In the genomic region with DNA sequence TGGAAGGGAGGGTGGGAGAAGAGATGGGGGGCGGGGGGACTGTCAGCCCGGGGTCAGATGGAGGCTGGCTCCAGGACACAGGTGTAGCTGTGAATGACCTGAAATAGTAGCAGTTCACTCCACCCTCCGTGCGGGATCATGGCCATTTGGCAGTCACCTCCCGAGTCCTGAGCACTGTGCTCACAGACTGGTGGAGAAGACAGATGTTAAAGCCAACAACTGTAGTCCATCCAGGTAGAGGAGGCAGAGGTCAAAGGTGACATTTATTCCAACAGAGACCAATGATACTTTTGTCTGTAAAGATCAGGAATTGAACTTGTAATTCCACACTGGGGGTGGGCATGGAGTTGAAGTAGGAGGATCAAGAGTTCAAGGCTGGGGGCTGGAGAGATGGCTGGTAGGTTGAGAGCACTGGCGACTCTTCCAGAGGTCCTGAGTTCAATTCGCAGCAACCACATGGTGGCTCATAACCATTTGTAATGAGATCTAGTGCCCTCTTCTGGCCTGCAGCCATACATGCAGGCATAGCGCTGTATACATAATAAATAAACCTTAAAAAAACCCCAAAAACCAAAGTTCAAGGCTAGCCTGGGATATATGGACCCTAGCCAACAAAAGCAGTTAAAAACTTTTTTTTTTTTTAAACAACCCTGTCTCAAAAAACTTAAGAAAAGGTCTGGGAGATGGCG, we compare ENCODE assay signal across 17 mouse cellular contexts. TPM values are rescaled to one million over a fixed set of nuclear protein-coding genes. Genes with fewer than 3 reads are reported as not detected.
DNase-seq lines count a peak whose midpoint lies in the region; ATAC-seq and TF ChIP-seq lines count a peak whose summit lies in the region.
"Had no signal": no experiment of that assay in that cellular context is flagged by ENCODE, and none has a peak within 500 bp of the region (broad histone marks: within the 10 kb centered on the region; RNA-seq: fewer than 3 reads in every experiment).

No protein-coding gene starts in this region.

- H3K79me2 ChIP-seq in heart, adult 2 months (replicated peaks; ENCODE audit: control insufficient read depth, insufficient read depth, low read length) = no peaks in the 10 kb centered on the region

- no peaks in the 10 kb centered on the region for H3K36me3 ChIP-seq in heart, adult 2 months (ENCODE audit: control insufficient read depth, insufficient read depth, low read length)
- peaks cover 51% of the 10 kb centered on the region for H3K36me3 ChIP-seq in heart, embryonic 12.5 days
- peaks cover 38% of the 10 kb centered on the region for H3K36me3 ChIP-seq in liver, postnatal 0 days (replicated peaks; ENCODE audit: insufficient read depth, low read length)
- peaks cover 10% of the 10 kb centered on the region; the same call in 1 of the 2 replicates for H3K36me3 ChIP-seq in liver, embryonic 11.5 days (ENCODE audit: control insufficient read depth, insufficient read depth, low read length)

- no peak for DNase-seq in heart, adult 2 months
- no peak for DNase-seq in liver, postnatal 0 days
- no peak for DNase-seq in liver, embryonic 11.5 days (ENCODE audit: low spot score)
- DNase-seq in 416B (ENCODE audit: low read depth) (peak; percentile 45), R1 (ENCODE audit: low read depth, low spot score) (peak; percentile 47)
- DNase-seq in thymus, postnatal 0 days (ENCODE audit: low spot score) = no peak
- DNase-seq: cerebellum, adult 8-10 months; heart, adult 11 months; kidney, adult 11 months; kidney, postnatal 36 days; layer of hippocampus, postnatal 36 days; thymus, postnatal 25 days had no signal

- intact Hi-C loops in heart, adult 2 months (cut with DNase I) = no loop called here

- H3K4me1 ChIP-seq in heart, adult 2 months (ENCODE audit: control insufficient read depth, insufficient read depth, low read length) = no peaks in the 10 kb centered on the region
- H3K4me1 ChIP-seq in heart, embryonic 12.5 days (replicated peaks) = peaks cover 6% of the 10 kb centered on the region; the same call in 1 of the 2 replicates
- peaks cover 6% of the 10 kb centered on the region; the same call in 1 of the 2 replicates for H3K4me1 ChIP-seq in liver, postnatal 0 days (ENCODE audit: insufficient read depth)
- H3K4me1 ChIP-seq in liver, embryonic 11.5 days (replicated peaks; ENCODE audit: control insufficient read depth, insufficient read depth, low read length) = no peaks in the 10 kb centered on the region
- H3K4me1 ChIP-seq: hindbrain, embryonic 13.5 days; lung, embryonic 15.5 days had no signal

- WGBS in heart, adult 2 months = 91% methylated on average over 9 of the region's 9 CpGs
- WGBS in heart, embryonic 12.5 days = 92% methylated on average over 9 of the region's 9 CpGs
- 85% methylated on average over 9 of the region's 9 CpGs for WGBS in liver, postnatal 0 days (ENCODE audit: insufficient replicate concordance)
- 88% methylated on average over 9 of the region's 9 CpGs for WGBS in liver, embryonic 11.5 days

- no peak for TF ChIP-seq EP300 in heart, adult 2 months (IDR thresholded peaks at IDR 0.05; ENCODE audit: insufficient read depth, low read depth, low read length)
- no peak for TF ChIP-seq EP300 in liver, postnatal 0 days (IDR thresholded peaks at IDR 0.05; ENCODE audit: low read depth)

- TF ChIP-seq CTCF in heart, adult 2 months (IDR thresholded peaks at IDR 0.05) = peak; percentile 44
- TF ChIP-seq CTCF in liver, postnatal 0 days (IDR thresholded peaks at IDR 0.05; ENCODE audit: low read depth) = peak; percentile 47

- no peaks in the 10 kb centered on the region for H3K27me3 ChIP-seq in heart, adult 2 months (ENCODE audit: control insufficient read depth, insufficient read depth, low read length)
- no peaks in the 10 kb centered on the region for H3K27me3 ChIP-seq in heart, embryonic 12.5 days (replicated peaks)
- no peaks in the 10 kb centered on the region for H3K27me3 ChIP-seq in liver, postnatal 0 days (ENCODE audit: insufficient read depth, low read length)
- no peaks in the 10 kb centered on the region for H3K27me3 ChIP-seq in liver, embryonic 11.5 days (replicated peaks; ENCODE audit: control insufficient read depth, insufficient read depth, low read length)
- H3K27me3 ChIP-seq: hindbrain, embryonic 13.5 days; lung, embryonic 15.5 days; Patski had no signal

- TF ChIP-seq POLR2A in heart, adult 2 months (IDR thresholded peaks at IDR 0.05; ENCODE audit: insufficient read depth, low read depth, low read length) = no peak

- no peak overlapping the region for H3K4me2 ChIP-seq in heart, embryonic 12.5 days
- H3K4me2 ChIP-seq in liver, postnatal 0 days (ENCODE audit: low read depth, low read length) = no peak overlapping the region
- no peak overlapping the region for H3K4me2 ChIP-seq in liver, embryonic 11.5 days
- H3K4me2 ChIP-seq: hindbrain, embryonic 13.5 days; lung, embryonic 15.5 days had no signal

- no peaks in the 10 kb centered on the region for H3K9me3 ChIP-seq in heart, embryonic 12.5 days (replicated peaks)
- no peaks in the 10 kb centered on the region for H3K9me3 ChIP-seq in liver, postnatal 0 days (ENCODE audit: low read length)
- no peaks in the 10 kb centered on the region for H3K9me3 ChIP-seq in liver, embryonic 11.5 days (ENCODE audit: control insufficient read depth, low read length)
- H3K9me3 ChIP-seq: forebrain, embryonic 10.5 days; hindbrain, embryonic 13.5 days; lung, embryonic 15.5 days had no signal

- no peak for ATAC-seq in heart, embryonic 12.5 days (ENCODE audit: insufficient number of reproducible peaks, low FRiP score)
- ATAC-seq in liver, postnatal 0 days = no peak
- ATAC-seq in liver, embryonic 11.5 days (replicated peaks; ENCODE audit: low FRiP score) = no peak
- ATAC-seq: Patski had no signal

- no peak overlapping the region for H3K9ac ChIP-seq in heart, adult 2 months (ENCODE audit: low read depth, low read length)
- H3K9ac ChIP-seq in heart, embryonic 12.5 days = no peak overlapping the region
- H3K9ac ChIP-seq in liver, postnatal 0 days (replicated peaks) = no peak overlapping the region
- no peak overlapping the region for H3K9ac ChIP-seq in liver, embryonic 11.5 days (ENCODE audit: low read depth, low read length)
- H3K9ac ChIP-seq: hindbrain, embryonic 13.5 days; lung, embryonic 15.5 days had no signal

- H3K27ac ChIP-seq in heart, adult 2 months = no peak overlapping the region
- no peak overlapping the region for H3K27ac ChIP-seq in heart, embryonic 12.5 days (ENCODE audit: poor library complexity, severe bottlenecking)
- no peak overlapping the region for H3K27ac ChIP-seq in liver, postnatal 0 days (ENCODE audit: low read depth)
- H3K27ac ChIP-seq in liver, embryonic 11.5 days (ENCODE audit: low read depth, low read length) = no peak overlapping the region
- H3K27ac ChIP-seq: forebrain, embryonic 10.5 days; hindbrain, embryonic 13.5 days; lung, embryonic 15.5 days had no signal

- H3K4me3 ChIP-seq in heart, adult 2 months = no peak overlapping the region
- H3K4me3 ChIP-seq in heart, embryonic 12.5 days = no peak overlapping the region
- no peak overlapping the region for H3K4me3 ChIP-seq in liver, postnatal 0 days (ENCODE audit: low read depth, low read length)
- no peak overlapping the region for H3K4me3 ChIP-seq in liver, embryonic 11.5 days (ENCODE audit: low read depth, low read length)
- H3K4me3 ChIP-seq: forebrain, embryonic 10.5 days; hindbrain, embryonic 13.5 days; lung, embryonic 15.5 days had no signal

RNA-seq across cellular contexts. Expression of a gene that starts 6.0 kb away (rescaled TPM):
- 10 to 100 TPM; 53.5 to 54.2 TPM for total RNA-seq in heart, adult 2 months (2021)
- 39.2 and 46.2 TPM in 2 replicates for polyA plus RNA-seq in heart, adult 2 months (2012; rRNA removed)
- polyA plus RNA-seq in heart, embryonic 12.5 days (2016; fragmentation: Nextera tagmentation; extraction: Ambion mirVana) = 53.4 and 55.6 TPM in 2 replicates
- polyA plus RNA-seq in liver, postnatal 0 days (2015; fragmentation: Nextera tagmentation; extraction: Ambion mirVana) = 40.4 and 48.8 TPM in 2 replicates
- 36.6 and 40.7 TPM in 2 replicates for polyA plus RNA-seq in liver, embryonic 11.5 days (2014; fragmentation: Nextera tagmentation; extraction: Ambion mirVana)
- 29.9 and 37.8 TPM in 2 replicates for polyA plus RNA-seq in thymus, postnatal 0 days (2015; fragmentation: Nextera tagmentation; extraction: Ambion mirVana)

RNA-seq across cellular contexts. Expression of a gene that starts 19.7 kb away (rescaled TPM):
- 1 to 10 TPM; 2.4 to 3.6 TPM for total RNA-seq in heart, adult 2 months (2021)
- 2.3 and 2.7 TPM in 2 replicates for polyA plus RNA-seq in heart, adult 2 months (2012; rRNA removed)
- polyA plus RNA-seq in heart, embryonic 12.5 days (2016; fragmentation: Nextera tagmentation; extraction: Ambion mirVana) = 8.1 and 8.9 TPM in 2 replicates
- 63.0 and 63.4 TPM in 2 replicates for polyA plus RNA-seq in liver, postnatal 0 days (2015; fragmentation: Nextera tagmentation; extraction: Ambion mirVana)
- 24.7 and 26.2 TPM in 2 replicates for polyA plus RNA-seq in liver, embryonic 11.5 days (2014; fragmentation: Nextera tagmentation; extraction: Ambion mirVana)
- polyA plus RNA-seq in thymus, postnatal 0 days (2015; fragmentation: Nextera tagmentation; extraction: Ambion mirVana) = 13.9 and 16.9 TPM in 2 replicates

RNA-seq across cellular contexts. Expression of a gene that starts 19.9 kb away (rescaled TPM):
- total RNA-seq in heart, adult 2 months (2021) = 10 to 100 TPM; 36.1 to 43.4 TPM
- polyA plus RNA-seq in heart, adult 2 months (2012; rRNA removed) = 38.3 and 57.0 TPM in 2 replicates
- 88.2 and 94.4 TPM in 2 replicates for polyA plus RNA-seq in heart, embryonic 12.5 days (2016; fragmentation: Nextera tagmentation; extraction: Ambion mirVana)
- polyA plus RNA-seq in liver, postnatal 0 days (2015; fragmentation: Nextera tagmentation; extraction: Ambion mirVana) = 17.0 and 17.1 TPM in 2 replicates
- 42.6 and 50.5 TPM in 2 replicates for polyA plus RNA-seq in liver, embryonic 11.5 days (2014; fragmentation: Nextera tagmentation; extraction: Ambion mirVana)
- 47.5 and 52.3 TPM in 2 replicates for polyA plus RNA-seq in thymus, postnatal 0 days (2015; fragmentation: Nextera tagmentation; extraction: Ambion mirVana)

Comparison
In these comparisons a context has a peak if more than half of its experiments do, and no peak if none do; other contexts are left out.
1. DNase-seq: peak in 416B (single experiment) and R1 (single experiment); none in heart, adult 2 months (0 of 2), liver, postnatal 0 days (single experiment), liver, embryonic 11.5 days (single experiment) and thymus, postnatal 0 days (single experiment).